Mouse (Mus musculus): Measurements from ENCODE around the gene Nfib. TPM values are rescaled to one million over a fixed set of nuclear protein-coding genes. Genes with fewer than 3 reads are reported as not detected.
A peak's percentile ranks its signal among the peaks of the same experiment; 100 is the strongest.

Gene Nfib
- polyA plus RNA-seq, 1 experiment from 2014 or later = 52.8 TPM

GRCm38 (mm10) chr4:82572410-82573290 lies 132.9 kb downstream of the Nfib start:
- H3K27ac ChIP-seq = peak overlapping the region; percentile 48; the same call in 1 of the 2 replicates
- H3K27me3 ChIP-seq (replicated peaks) = no peaks in the 10 kb centered on the region
- no peaks in the 10 kb centered on the region for H3K36me3 ChIP-seq (replicated peaks)
- H3K4me2 ChIP-seq = 0 out of 2 replicates have a peak overlapping the region, but pooled peaks have one; percentile 4
- 49% methylated on average over 13 of the region's 13 CpGs for WGBS
- peak; percentile 84 for ATAC-seq (replicated peaks)
- no peak overlapping the region for H3K4me3 ChIP-seq
- no peak overlapping the region for H3K9ac ChIP-seq
- no peaks in the 10 kb centered on the region for H3K9me3 ChIP-seq
- H3K4me1 ChIP-seq = peaks cover 8% of the 10 kb centered on the region

GRCm38 (mm10) chr4:82558816-82559215 lies 146.7 kb downstream of the Nfib start:
- ATAC-seq (replicated peaks) = no peak
- H3K4me1 ChIP-seq = no peaks in the 10 kb centered on the region
- H3K36me3 ChIP-seq (replicated peaks) = no peaks in the 10 kb centered on the region
- no peaks in the 10 kb centered on the region for H3K27me3 ChIP-seq (replicated peaks)
- no peak overlapping the region for H3K4me3 ChIP-seq
- no peaks in the 10 kb centered on the region for H3K9me3 ChIP-seq
- no peak overlapping the region for H3K9ac ChIP-seq
- H3K27ac ChIP-seq = no peak overlapping the region
- WGBS = 85% methylated on average over 2 of the region's 2 CpGs
- H3K4me2 ChIP-seq = no peak overlapping the region

GRCm38 (mm10) chr4:82555673-82556171 lies 149.8 kb downstream of the Nfib start:
- H3K4me3 ChIP-seq = no peak overlapping the region
- WGBS = 73% methylated on average over 16 of the region's 16 CpGs
- no peak for ATAC-seq (replicated peaks)
- H3K27ac ChIP-seq = 0 out of 2 replicates have a peak overlapping the region, but pooled peaks have one; percentile 37
- H3K9ac ChIP-seq = no peak overlapping the region
- no peaks in the 10 kb centered on the region for H3K27me3 ChIP-seq (replicated peaks)
- no peaks in the 10 kb centered on the region for H3K36me3 ChIP-seq (replicated peaks)
- H3K9me3 ChIP-seq = no peaks in the 10 kb centered on the region
- no peak overlapping the region for H3K4me2 ChIP-seq
- no peaks in the 10 kb centered on the region for H3K4me1 ChIP-seq

- no peak overlapping the region for H3K9ac ChIP-seq
- H3K9me3 ChIP-seq = no peaks in the 10 kb centered on the region
- 70% methylated on average over 3 of the region's 3 CpGs for WGBS
- H3K4me2 ChIP-seq = no peak overlapping the region
- no peak overlapping the region for H3K4me3 ChIP-seq
- ATAC-seq (replicated peaks) = no peak
- H3K27me3 ChIP-seq (replicated peaks) = no peaks in the 10 kb centered on the region
- no peaks in the 10 kb centered on the region for H3K36me3 ChIP-seq (replicated peaks)
- H3K4me1 ChIP-seq = no peaks in the 10 kb centered on the region
- H3K27ac ChIP-seq = no peak overlapping the region
Observed at GRCm38 (mm10) chr4:82553658-82554057, 151.9 kb downstream of the Nfib start.

- Histone ChIP-seq H3K4me2 (no peak overlapping the region), H3K4me3 (no peak overlapping the region), H3K27ac (no peak overlapping the region), H3K9me3 (no peaks in the 10 kb centered on the region), H3K4me1 (no peaks in the 10 kb centered on the region), H3K27me3 (replicated peaks) (no peaks in the 10 kb centered on the region), H3K36me3 (replicated peaks) (no peaks in the 10 kb centered on the region), H3K9ac (no peak overlapping the region)
- 83% methylated on average over 7 of the region's 7 CpGs for WGBS
- ATAC-seq (replicated peaks) = no peak
Observed at GRCm38 (mm10) chr4:82552238-82552637, 153.3 kb downstream of the Nfib start.

GRCm38 (mm10) chr4:82549762-82550380 lies 155.7 kb downstream of the Nfib start:
- ATAC-seq (replicated peaks) = no peak
- WGBS = 86% methylated on average over 10 of the region's 10 CpGs
- H3K9me3 ChIP-seq = no peaks in the 10 kb centered on the region

GRCm38 (mm10) chr4:82548247-82548646 lies 157.3 kb downstream of the Nfib start:
- Histone ChIP-seq H3K27ac (no peak overlapping the region), H3K9me3 (no peaks in the 10 kb centered on the region), H3K36me3 (replicated peaks) (no peaks in the 10 kb centered on the region), H3K4me2 (no peak overlapping the region), H3K4me3 (no peak overlapping the region), H3K27me3 (replicated peaks) (no peaks in the 10 kb centered on the region), H3K9ac (no peak overlapping the region), H3K4me1 (no peaks in the 10 kb centered on the region)
- no peak for ATAC-seq (replicated peaks)
- 93% methylated on average over 1 of the region's 1 CpGs for WGBS

More at GRCm38 (mm10) chr4:82549762-82550380, 155.7 kb downstream of the Nfib start:
- H3K4me3 ChIP-seq = no peak overlapping the region
- no peaks in the 10 kb centered on the region for H3K4me1 ChIP-seq
- no peaks in the 10 kb centered on the region for H3K27me3 ChIP-seq (replicated peaks)
- no peaks in the 10 kb centered on the region for H3K36me3 ChIP-seq (replicated peaks)
- H3K27ac ChIP-seq = no peak overlapping the region
- H3K4me2 ChIP-seq = no peak overlapping the region
- H3K9ac ChIP-seq = no peak overlapping the region

- Histone ChIP-seq H3K36me3 (replicated peaks) (no peaks in the 10 kb centered on the region), H3K27me3 (replicated peaks) (peaks cover 3% of the 10 kb centered on the region; the same call in 1 of the 2 replicates), H3K4me1 (peaks cover under 1% of the 10 kb centered on the region; the same call in 1 of the 2 replicates), H3K4me3 (no peak overlapping the region), H3K4me2 (no peak overlapping the region), H3K27ac (no peak overlapping the region), H3K9me3 (no peaks in the 10 kb centered on the region), H3K9ac (no peak overlapping the region)
- ATAC-seq (replicated peaks) = no peak
- WGBS = 70% methylated on average over 3 of the region's 3 CpGs
Observed at GRCm38 (mm10) chr4:82543936-82544335, 161.6 kb downstream of the Nfib start.

GRCm38 (mm10) chr4:82543398-82543740 lies 162.2 kb downstream of the Nfib start:
- H3K9me3 ChIP-seq = no peaks in the 10 kb centered on the region
- 37% methylated on average over 4 of the region's 4 CpGs for WGBS
- H3K27ac ChIP-seq = no peak overlapping the region
- H3K36me3 ChIP-seq (replicated peaks) = no peaks in the 10 kb centered on the region
- H3K27me3 ChIP-seq (replicated peaks) = peaks cover 3% of the 10 kb centered on the region; the same call in 1 of the 2 replicates
- no peak overlapping the region for H3K9ac ChIP-seq
- peaks cover 6% of the 10 kb centered on the region for H3K4me1 ChIP-seq
- no peak for ATAC-seq (replicated peaks)
- no peak overlapping the region for H3K4me3 ChIP-seq
- no peak overlapping the region for H3K4me2 ChIP-seq

GRCm38 (mm10) chr4:82542656-82543397 lies 162.7 kb downstream of the Nfib start:
- no peak overlapping the region for H3K9ac ChIP-seq
- H3K27me3 ChIP-seq (replicated peaks) = peaks cover 3% of the 10 kb centered on the region; the same call in 1 of the 2 replicates
- H3K36me3 ChIP-seq (replicated peaks) = no peaks in the 10 kb centered on the region
- ATAC-seq (replicated peaks) = no peak
- peaks cover 11% of the 10 kb centered on the region for H3K4me1 ChIP-seq
- no peaks in the 10 kb centered on the region for H3K9me3 ChIP-seq
- no peak overlapping the region for H3K27ac ChIP-seq
- H3K4me3 ChIP-seq = no peak overlapping the region
- no peak overlapping the region for H3K4me2 ChIP-seq
- WGBS = 59% methylated on average over 10 of the region's 10 CpGs

- Histone ChIP-seq H3K27ac (no peak overlapping the region), H3K4me2 (no peak overlapping the region), H3K27me3 (replicated peaks) (peaks cover 3% of the 10 kb centered on the region; the same call in 1 of the 2 replicates), H3K4me1 (peaks cover 20% of the 10 kb centered on the region), H3K9ac (no peak overlapping the region), H3K36me3 (replicated peaks) (no peaks in the 10 kb centered on the region), H3K9me3 (no peaks in the 10 kb centered on the region), H3K4me3 (no peak overlapping the region)
- WGBS = 28% methylated on average over 7 of the region's 7 CpGs
- peak; percentile 72 for ATAC-seq (replicated peaks)
Observed at GRCm38 (mm10) chr4:82541894-82542510, 163.5 kb downstream of the Nfib start.

Data from midbrain, embryonic 15.5 days (tissue).